Mouse (Mus musculus) limb, embryonic 11.5 days (tissue): ENCODE measurements at regions not wholly inside any gene's neighbourhood (a gene's known extent, or its start where the extent isn't known, plus 50 kb on each side); places are given as distances from the start of the nearest gene placed in this dataset.

ENCODE experiments used
- ATAC-seq: fragments of 200-750 bp; cut with Nextera tagmentation; 2 replicates; pipeline ENCODE4 v1.8.0; 2017; ENCODE audit warnings: low read depth; ENCODE audit not compliant: insufficient number of reproducible peaks, low FRiP score, low TSS enrichment
- DNase-seq: peaks from one replicate; pipeline ENCODE4 v3.0.0-alpha.2; 2015; ENCODE audit warnings: low spot score
- H3K27ac ChIP-seq: fragments of 300-500 bp; sonication (generic); replicated peaks from 2 replicates; pipeline ENCODE4 v1.5.1; 2014; ENCODE audit warnings: low read depth, mild to moderate bottlenecking, low read length
- H3K27me3 ChIP-seq: fragments of 300-500 bp; sonication (generic); 2 replicates; pipeline ENCODE4 v1.6.1; 2014; ENCODE audit warnings: mild to moderate bottlenecking, low read length, mixed read lengths; ENCODE audit not compliant: control insufficient read depth, insufficient read depth
- H3K36me3 ChIP-seq: fragments of 300-500 bp; sonication (generic); 2 replicates; pipeline ENCODE4 v1.6.1; 2014; ENCODE audit warnings: mild to moderate bottlenecking, low read length, moderate library complexity, mixed read lengths; ENCODE audit not compliant: control insufficient read depth, insufficient read depth
- H3K4me1 ChIP-seq: fragments of 300-500 bp; sonication (generic); 2 replicates; pipeline ENCODE4 v1.6.1; 2014; ENCODE audit warnings: low read length, mixed read lengths; ENCODE audit not compliant: control insufficient read depth, insufficient read depth
- H3K4me2 ChIP-seq: fragments of 300-500 bp; sonication (generic); 2 replicates; pipeline ENCODE4 v1.6.1; 2014; ENCODE audit warnings: low read depth, mild to moderate bottlenecking, moderate library complexity; ENCODE audit not compliant: severe bottlenecking
- H3K4me3 ChIP-seq: fragments of 300-500 bp; sonication (generic); 2 replicates; pipeline ENCODE4 v1.5.1; 2014; ENCODE audit warnings: low read depth, low read length
- H3K9ac ChIP-seq: fragments of 300-500 bp; sonication (generic); 2 replicates; pipeline ENCODE4 v1.6.1; 2014; ENCODE audit warnings: mild to moderate bottlenecking, low read length
- H3K9me3 ChIP-seq: fragments of 300-500 bp; sonication (generic); 2 replicates; pipeline ENCODE4 v1.6.1; 2016; ENCODE audit warnings: low read length; ENCODE audit not compliant: control insufficient read depth
- WGBS: fragments of 180-500 bp; shearing (Covaris S2); extraction: QIAGEN DNeasy Blood & Tissue Kit; methylation state at CpG from one replicate; pipeline ENCODE4 v1.1.7; 2014; 5-methylcytosine and 5-hydroxymethylcytosine counted together

GRCm38 (mm10) chr11:56957824-56958223 lies 53.4 kb upstream of the Gria1 start:
- Histone ChIP-seq H3K4me3 (no peak overlapping the region), H3K27ac (no peak overlapping the region), H3K9me3 (no peaks in the 10 kb centered on the region), H3K27me3 (no peaks in the 10 kb centered on the region), H3K9ac (no peak overlapping the region), H3K4me1 (no peaks in the 10 kb centered on the region), H3K36me3 (no peaks in the 10 kb centered on the region), H3K4me2 (no peak overlapping the region)
- WGBS = 85% methylated on average over 2 of the region's 2 CpGs
- ATAC-seq (no peak), DNase-seq (no peak)
